Mouse (Mus musculus) small intestine, adult 2 months (tissue): ENCODE results near the gene Gstm7. TPM values are rescaled to one million over a fixed set of nuclear protein-coding genes. Genes with fewer than 3 reads are reported as not detected.
"Not testable (repeated sequence)": the region's sequence is repeated elsewhere in the genome, so short reads cannot be mapped to it uniquely, and the experiment has no call there.

Source experiments
- H3K27ac ChIP-seq: fragments of 200-500 bp; 2 replicates; pipeline ENCODE4 v1.5.1; 2012; ENCODE audit warnings: low read depth, low read length, control low read depth, inconsistent platforms; ENCODE audit not compliant: insufficient read depth
- H3K27me3 ChIP-seq: fragments of 200-500 bp; 2 replicates; pipeline ENCODE4 v1.6.1; 2012; ENCODE audit warnings: mild to moderate bottlenecking, moderate library complexity, low read length, inconsistent platforms; ENCODE audit not compliant: control insufficient read depth, insufficient read depth
- H3K36me3 ChIP-seq: fragments of 200-500 bp; 2 replicates; pipeline ENCODE4 v1.6.1; 2012; ENCODE audit warnings: mild to moderate bottlenecking, low read length, control low read depth, inconsistent platforms; ENCODE audit not compliant: control insufficient read depth, insufficient read depth
- H3K4me1 ChIP-seq: fragments of 200-500 bp; 2 replicates; pipeline ENCODE4 v1.6.1; 2012; ENCODE audit warnings: low read length, inconsistent platforms, mixed read lengths; ENCODE audit not compliant: control insufficient read depth, insufficient read depth, insufficient read length
- H3K4me3 ChIP-seq: fragments of 200-500 bp; 2 replicates; pipeline ENCODE4 v1.5.1; 2012; ENCODE audit warnings: low read depth, mild to moderate bottlenecking, control low read depth, inconsistent platforms, low read length, moderate library complexity
- CTCF ChIP-seq: fragments of 200-500 bp; IDR thresholded peaks from 2 replicates; pipeline ENCODE4 v1.5.1; 2012; ENCODE audit warnings: low read depth, mild to moderate bottlenecking, control low read depth, inconsistent platforms, low read length, moderate library complexity, mixed read lengths; ENCODE audit not compliant: insufficient replicate concordance, insufficient read length; ENCODE audit errors: extremely low read depth
- POLR2A ChIP-seq: fragments of 200-500 bp; IDR thresholded peaks from 2 replicates; pipeline ENCODE4 v1.6.1; 2012; ENCODE audit warnings: low read depth, mild to moderate bottlenecking, control low read depth, inconsistent platforms, low read length, moderate library complexity
- WGBS: fragments of 180-500 bp; shearing (Covaris S2); methylation state at CpG from one replicate; pipeline ENCODE4 v1.1.7; 2018; 5-methylcytosine and 5-hydroxymethylcytosine counted together
- polyA plus RNA-seq: library from polyadenylated mRNA; depleted of rRNA; stranded (reverse); fragments of >200 nt; gene quantifications from 2 replicates; pipeline ENCODE4 v1.2.3, GENCODE M21; 2012

Gstm7 gene
- polyA plus RNA-seq, 1 experiment: 9.4 TPM

GRCm38 (mm10) chr3:107966631-107967030 lies 35.0 kb upstream of the Gstm7 start:
- H3K36me3 ChIP-seq: no peaks in the 10 kb centered on the region
- no peak overlapping the region for H3K4me3 ChIP-seq
- no peak for TF ChIP-seq CTCF
- TF ChIP-seq POLR2A: no peak
- H3K27me3 ChIP-seq: no peaks in the 10 kb centered on the region
- 84% methylated on average over 5 of the region's 5 CpGs for WGBS
- no peak overlapping the region for H3K27ac ChIP-seq
- H3K4me1 ChIP-seq: peaks cover 27% of the 10 kb centered on the region

GRCm38 (mm10) chr3:107965592-107965991 lies 34.0 kb upstream of the Gstm7 start:
- Histone ChIP-seq H3K4me1 (peaks cover 27% of the 10 kb centered on the region), H3K27me3 (no peaks in the 10 kb centered on the region), H3K36me3 (no peaks in the 10 kb centered on the region), H3K4me3 (no peak overlapping the region), H3K27ac (peak overlapping the region; percentile 13; the same call in 1 of the 2 replicates)
- WGBS: 35% methylated on average over 1 of the region's 1 CpGs
- no peak for TF ChIP-seq POLR2A
- TF ChIP-seq CTCF: no peak

DNA sequence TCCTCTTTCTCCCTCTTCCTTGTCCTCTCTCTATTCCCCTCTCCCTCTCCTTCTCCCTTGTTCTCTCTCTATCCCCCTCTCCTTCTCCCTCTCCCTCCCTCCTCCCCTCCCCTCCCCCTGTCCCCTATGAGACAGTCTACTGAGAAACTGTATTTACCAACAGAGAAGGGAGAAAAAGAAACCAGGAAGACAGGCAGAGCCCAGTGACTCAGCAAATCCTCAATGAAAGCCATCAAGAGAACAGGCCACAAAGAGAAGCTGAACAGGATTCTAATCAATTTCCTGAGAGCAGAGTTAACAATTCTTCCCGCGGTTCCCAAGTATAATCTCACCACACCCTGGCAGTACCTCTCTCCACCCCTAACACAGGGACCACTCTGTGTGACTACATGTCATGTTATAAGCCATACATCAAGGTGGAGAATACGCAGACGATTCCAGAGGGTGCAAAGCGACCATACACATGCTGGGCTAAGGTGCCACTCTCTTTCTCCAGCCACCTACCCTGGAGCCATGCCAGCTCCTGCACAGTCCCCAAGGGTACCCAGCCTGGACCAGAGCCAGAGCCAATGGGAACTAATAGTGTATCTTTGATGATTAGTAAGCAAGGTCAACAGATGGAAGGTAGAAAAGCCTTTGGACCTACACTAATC lies 33.2 kb upstream of the Gstm7 start:
- Histone ChIP-seq H3K4me3 (peak overlapping the region; percentile 23; the same call in 1 of the 2 replicates), H3K27me3 (no peaks in the 10 kb centered on the region), H3K4me1 (peaks cover 26% of the 10 kb centered on the region), H3K36me3 (no peaks in the 10 kb centered on the region), H3K27ac (peak overlapping the region; percentile 83)
- WGBS: 27% methylated on average over 5 of the region's 5 CpGs
- TF ChIP-seq POLR2A (no peak), CTCF (no peak)

GRCm38 (mm10) chr3:107964026-107964425 lies 32.4 kb upstream of the Gstm7 start:
- TF ChIP-seq CTCF (no peak), POLR2A (no peak)
- peaks cover 21% of the 10 kb centered on the region for H3K4me1 ChIP-seq
- H3K27ac ChIP-seq: peak overlapping the region; percentile 69; the same call in 1 of the 2 replicates
- 78% methylated on average over 4 of the region's 4 CpGs for WGBS
- H3K4me3 ChIP-seq: no peak overlapping the region
- H3K27me3 ChIP-seq: no peaks in the 10 kb centered on the region
- no peaks in the 10 kb centered on the region for H3K36me3 ChIP-seq

- H3K27ac ChIP-seq, H3K4me1 ChIP-seq, H3K27me3 ChIP-seq, H3K4me3 ChIP-seq, H3K36me3 ChIP-seq: not testable (repeated sequence)
- 87% methylated on average over 9 of the region's 9 CpGs for WGBS
Observed at GRCm38 (mm10) chr3:107955260-107955659, 23.6 kb upstream of the Gstm7 start.

DNA sequence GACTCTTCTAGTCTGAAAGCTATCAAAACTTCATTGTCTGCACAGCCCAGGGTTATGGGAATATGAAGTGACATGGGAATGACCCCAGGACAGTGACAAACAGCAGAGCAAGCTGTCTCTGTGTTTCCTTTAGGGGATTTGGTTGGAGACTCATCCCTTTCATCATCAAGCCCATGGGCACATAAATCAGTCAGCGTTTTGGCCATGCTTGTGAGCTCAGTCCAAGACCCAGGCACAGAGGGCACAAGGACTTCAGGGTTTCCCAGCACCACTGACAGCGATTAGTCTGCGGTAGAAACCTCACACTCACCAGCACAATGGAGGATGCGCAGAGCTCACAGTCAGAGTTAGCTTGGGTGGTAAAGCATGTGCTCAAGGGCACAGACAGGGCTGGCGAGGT lies 22.3 kb upstream of the Gstm7 start:
- H3K36me3 ChIP-seq: no peaks in the 10 kb centered on the region
- no peak overlapping the region for H3K27ac ChIP-seq
- no peak for TF ChIP-seq CTCF
- TF ChIP-seq POLR2A: no peak
- no peak overlapping the region for H3K4me3 ChIP-seq
- WGBS: 89% methylated on average over 5 of the region's 5 CpGs
- H3K4me1 ChIP-seq: peaks cover 3% of the 10 kb centered on the region; the same call in 1 of the 2 replicates
- H3K27me3 ChIP-seq: no peaks in the 10 kb centered on the region

GRCm38 (mm10) chr3:107953328-107953755 lies 21.7 kb upstream of the Gstm7 start:
- Histone ChIP-seq H3K4me3 (no peak overlapping the region), H3K4me1 (peaks cover 3% of the 10 kb centered on the region; the same call in 1 of the 2 replicates), H3K27me3 (no peaks in the 10 kb centered on the region), H3K27ac (no peak overlapping the region), H3K36me3 (no peaks in the 10 kb centered on the region)
- WGBS: 7% methylated on average over 6 of the region's 6 CpGs
- TF ChIP-seq POLR2A (no peak), CTCF (peak; percentile 86; the same call in 1 of the 2 replicates)
